Mouse (Mus musculus) limb, embryonic 15.5 days (tissue): ENCODE measurements around the gene Lrsam1. TPM values are rescaled to one million over a fixed set of nuclear protein-coding genes. Genes with fewer than 3 reads are reported as not detected.

ENCODE experiments used
- ATAC-seq: fragments of 200-750 bp; cut with Nextera tagmentation; 2 replicates; pipeline ENCODE4 v1.8.0; 2017; ENCODE audit warnings: low read depth, moderate TSS enrichment; ENCODE audit not compliant: insufficient number of reproducible peaks, low FRiP score, low TSS enrichment
- H3K27ac ChIP-seq: fragments of 300-500 bp; sonication (generic); 2 replicates; pipeline ENCODE4 v1.5.1; 2015; ENCODE audit warnings: moderate library complexity, mild to moderate bottlenecking, inconsistent platforms
- H3K27me3 ChIP-seq: fragments of 300-500 bp; sonication (generic); 2 replicates; pipeline ENCODE4 v1.6.1; 2015; ENCODE audit warnings: inconsistent platforms
- H3K36me3 ChIP-seq: fragments of 300-500 bp; sonication (generic); 2 replicates; pipeline ENCODE4 v1.6.1; 2015; ENCODE audit warnings: inconsistent platforms
- H3K4me1 ChIP-seq: fragments of 300-500 bp; sonication (generic); 2 replicates; pipeline ENCODE4 v1.6.1; 2015; ENCODE audit warnings: inconsistent platforms
- H3K4me2 ChIP-seq: fragments of 300-500 bp; sonication (generic); 2 replicates; pipeline ENCODE4 v1.6.1; 2015; ENCODE audit warnings: mild to moderate bottlenecking, inconsistent platforms
- H3K4me3 ChIP-seq: fragments of 300-500 bp; sonication (generic); 2 replicates; pipeline ENCODE4 v1.5.1; 2015; ENCODE audit warnings: mild to moderate bottlenecking, inconsistent platforms
- H3K9ac ChIP-seq: fragments of 300-500 bp; sonication (generic); 2 replicates; pipeline ENCODE4 v1.6.1; 2015; ENCODE audit warnings: inconsistent platforms
- H3K9me3 ChIP-seq: fragments of 300-500 bp; sonication (generic); 2 replicates; pipeline ENCODE4 v1.6.1; 2016; ENCODE audit warnings: inconsistent platforms
- WGBS: fragments of 180-500 bp; shearing (Covaris S2); methylation state at CpG from one replicate; pipeline ENCODE4 v1.1.7; 2015; 5-methylcytosine and 5-hydroxymethylcytosine counted together
- polyA plus RNA-seq: library from polyadenylated mRNA; unstranded; fragments of >200 nt; fragmentation: Nextera tagmentation; extraction: Ambion mirVana; gene quantifications from 2 replicates; pipeline ENCODE4 v1.2.1, GENCODE M21; 2015

Gene Lrsam1
- polyA plus RNA-seq, 1 experiment from 2014 or later = 12.0 TPM

- no peak for ATAC-seq
- WGBS = 6% methylated on average over 4 of the region's 4 CpGs
These were observed 21.3 kb upstream of the Lrsam1 start for GRCm38 (mm10) chr2:32982700-32983099.

GRCm38 (mm10) chr2:32981725-32982271 is 20.4 kb upstream of the Lrsam1 start, which contains the start of gene Slc2a8:
Gene Slc2a8, minus strand, starts transcription at chr2:32982083.
- Histone ChIP-seq H3K4me2 (peak within 1 kb of the TSS; percentile 99), H3K9me3 (no peaks in the 10 kb centered on the region), H3K4me3 (peak within 1 kb of the TSS; percentile 82), H3K4me1 (peaks cover 19% of the 10 kb centered on the region), H3K27me3 (no peaks in the 10 kb centered on the region), H3K9ac (peak within 1 kb of the TSS; percentile 90), H3K27ac (peak within 1 kb of the TSS; percentile 69), H3K36me3 (no peaks in the 10 kb centered on the region; the same call in 1 of the 2 replicates)
- peak; percentile 96 for ATAC-seq
- under 1% methylated on average over 50 of the region's 50 CpGs for WGBS

More at GRCm38 (mm10) chr2:32982700-32983099, 21.3 kb upstream of the Lrsam1 start:
- no peaks in the 10 kb centered on the region; the same call in 1 of the 2 replicates for H3K36me3 ChIP-seq
- H3K9me3 ChIP-seq = no peaks in the 10 kb centered on the region
- H3K4me2 ChIP-seq = peak overlapping the region; percentile 99
- H3K9ac ChIP-seq = no peak overlapping the region
- H3K27me3 ChIP-seq = no peaks in the 10 kb centered on the region
- no peak overlapping the region for H3K27ac ChIP-seq
- peak overlapping the region; percentile 82 for H3K4me3 ChIP-seq
- peaks cover 19% of the 10 kb centered on the region for H3K4me1 ChIP-seq

- 2% methylated on average over 23 of the region's 23 CpGs for WGBS
- Histone ChIP-seq H3K4me2 (peak overlapping the region; percentile 99), H3K9me3 (no peaks in the 10 kb centered on the region), H3K27me3 (no peaks in the 10 kb centered on the region), H3K36me3 (peaks cover 4% of the 10 kb centered on the region), H3K4me3 (peak overlapping the region; percentile 82), H3K27ac (peak overlapping the region; percentile 69; the same call in 1 of the 2 replicates), H3K9ac (peak overlapping the region; percentile 90), H3K4me1 (peaks cover 19% of the 10 kb centered on the region)
- no peak for ATAC-seq
These were observed 19.9 kb upstream of the Lrsam1 start for GRCm38 (mm10) chr2:32981281-32981680.

GRCm38 (mm10) chr2:32979675-32980074 is 18.3 kb upstream of the Lrsam1 start:
- Histone ChIP-seq H3K4me1 (peaks cover 19% of the 10 kb centered on the region), H3K9me3 (no peaks in the 10 kb centered on the region), H3K36me3 (peaks cover 21% of the 10 kb centered on the region), H3K4me2 (no peak overlapping the region), H3K9ac (no peak overlapping the region), H3K4me3 (no peak overlapping the region), H3K27me3 (no peaks in the 10 kb centered on the region), H3K27ac (no peak overlapping the region)
- ATAC-seq = no peak
- WGBS = 86% methylated on average over 7 of the region's 7 CpGs

- 77% methylated on average over 3 of the region's 3 CpGs for WGBS
- ATAC-seq = no peak
These were observed 17.3 kb upstream of the Lrsam1 start for GRCm38 (mm10) chr2:32978675-32979074.

GRCm38 (mm10) chr2:32977114-32977513 is 15.7 kb upstream of the Lrsam1 start:
- H3K4me3 ChIP-seq = no peak overlapping the region
- H3K36me3 ChIP-seq = peaks cover 42% of the 10 kb centered on the region
- ATAC-seq = no peak

More at GRCm38 (mm10) chr2:32978675-32979074, 17.3 kb upstream of the Lrsam1 start:
- Histone ChIP-seq H3K36me3 (peaks cover 29% of the 10 kb centered on the region), H3K9me3 (no peaks in the 10 kb centered on the region), H3K9ac (no peak overlapping the region), H3K4me2 (no peak overlapping the region), H3K27me3 (no peaks in the 10 kb centered on the region), H3K27ac (no peak overlapping the region), H3K4me1 (peaks cover 19% of the 10 kb centered on the region), H3K4me3 (no peak overlapping the region)

GRCm38 (mm10) chr2:32974216-32974615 is 12.8 kb upstream of the Lrsam1 start:
- no peak overlapping the region for H3K4me3 ChIP-seq
- H3K9ac ChIP-seq = no peak overlapping the region
- peaks cover 42% of the 10 kb centered on the region for H3K36me3 ChIP-seq
- no peak overlapping the region for H3K27ac ChIP-seq
- no peaks in the 10 kb centered on the region for H3K4me1 ChIP-seq
- H3K9me3 ChIP-seq = no peaks in the 10 kb centered on the region
- no peak overlapping the region for H3K4me2 ChIP-seq
- 88% methylated on average over 8 of the region's 8 CpGs for WGBS
- no peak for ATAC-seq
- H3K27me3 ChIP-seq = no peaks in the 10 kb centered on the region

More at GRCm38 (mm10) chr2:32977114-32977513, 15.7 kb upstream of the Lrsam1 start:
- no peaks in the 10 kb centered on the region for H3K9me3 ChIP-seq
- H3K27ac ChIP-seq = no peak overlapping the region
- peaks cover 10% of the 10 kb centered on the region for H3K4me1 ChIP-seq
- H3K9ac ChIP-seq = no peak overlapping the region
- no peaks in the 10 kb centered on the region for H3K27me3 ChIP-seq
- no peak overlapping the region for H3K4me2 ChIP-seq
- 68% methylated on average over 5 of the region's 5 CpGs for WGBS

- Histone ChIP-seq H3K9ac (no peak overlapping the region), H3K36me3 (peaks cover 37% of the 10 kb centered on the region), H3K4me2 (no peak overlapping the region), H3K4me1 (peaks cover 12% of the 10 kb centered on the region), H3K27ac (no peak overlapping the region), H3K4me3 (no peak overlapping the region), H3K27me3 (no peaks in the 10 kb centered on the region), H3K9me3 (no peaks in the 10 kb centered on the region)
- 48% methylated on average over 9 of the region's 9 CpGs for WGBS
- ATAC-seq = no peak
These were observed 9.8 kb upstream of the Lrsam1 start for GRCm38 (mm10) chr2:32971235-32971634.

GRCm38 (mm10) chr2:32969326-32969725 is 7.9 kb upstream of the Lrsam1 start:
- Histone ChIP-seq H3K9ac (no peak overlapping the region), H3K9me3 (no peaks in the 10 kb centered on the region), H3K27ac (no peak overlapping the region), H3K4me1 (peaks cover 24% of the 10 kb centered on the region), H3K4me3 (no peak overlapping the region), H3K4me2 (no peak overlapping the region), H3K36me3 (peaks cover 26% of the 10 kb centered on the region), H3K27me3 (no peaks in the 10 kb centered on the region)
- no peak for ATAC-seq
- WGBS = 85% methylated on average over 8 of the region's 8 CpGs

- Histone ChIP-seq H3K27ac (peak overlapping the region; percentile 98; the same call in 1 of the 2 replicates), H3K36me3 (peaks cover 28% of the 10 kb centered on the region), H3K4me3 (peak overlapping the region; percentile 60; the same call in 1 of the 2 replicates), H3K9ac (0 out of 2 replicates have a peak overlapping the region, but pooled peaks have one; percentile 80), H3K4me2 (peak overlapping the region; percentile 90; the same call in 1 of the 2 replicates), H3K4me1 (peaks cover 35% of the 10 kb centered on the region), H3K27me3 (no peaks in the 10 kb centered on the region), H3K9me3 (no peaks in the 10 kb centered on the region)
- no peak for ATAC-seq
- 83% methylated on average over 9 of the region's 9 CpGs for WGBS
These were observed 6.7 kb upstream of the Lrsam1 start for GRCm38 (mm10) chr2:32968024-32968614.

GRCm38 (mm10) chr2:32966689-32967631 is 5.5 kb upstream of the Lrsam1 start:
- H3K4me3 ChIP-seq = peak overlapping the region; percentile 60
- H3K9ac ChIP-seq = peak overlapping the region; percentile 80
- ATAC-seq = peak; percentile 74
- peaks cover 27% of the 10 kb centered on the region for H3K36me3 ChIP-seq
- peaks cover 41% of the 10 kb centered on the region for H3K4me1 ChIP-seq
- H3K4me2 ChIP-seq = peak overlapping the region; percentile 90
- under 1% methylated on average over 55 of the region's 55 CpGs for WGBS
- H3K27me3 ChIP-seq = no peaks in the 10 kb centered on the region
- no peaks in the 10 kb centered on the region for H3K9me3 ChIP-seq
- peak overlapping the region; percentile 98 for H3K27ac ChIP-seq
